Mouse (Mus musculus): ENCODE results near the gene 4931409K22Rik.

Gene 4931409K22Rik

DNA sequence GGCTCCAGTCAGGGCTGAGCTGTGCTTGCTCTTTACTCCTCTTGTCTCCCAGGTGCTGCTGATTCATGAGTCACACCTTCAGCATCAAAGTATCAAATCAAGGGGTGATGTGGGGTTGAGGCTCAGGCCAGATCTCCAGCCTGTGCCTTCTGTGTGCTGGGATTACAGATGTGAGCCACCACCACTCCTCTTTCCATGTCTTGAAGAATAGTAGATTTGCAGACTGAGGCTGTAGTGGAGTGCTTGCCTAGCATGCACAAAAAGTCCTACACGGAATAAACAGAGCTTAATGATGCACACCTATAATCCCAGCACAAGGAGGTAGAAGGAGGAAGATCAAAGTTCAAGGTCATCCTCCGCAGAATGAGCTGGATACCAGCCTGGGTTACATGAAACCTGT lies at the start of gene 4931409K22Rik:
Gene 4931409K22Rik (minus strand): TSS at position 101 of the 400 bp plus-strand sequence.
- no peak for DNase-seq (ENCODE audit: low spot score in 2 of 2)

DNA sequence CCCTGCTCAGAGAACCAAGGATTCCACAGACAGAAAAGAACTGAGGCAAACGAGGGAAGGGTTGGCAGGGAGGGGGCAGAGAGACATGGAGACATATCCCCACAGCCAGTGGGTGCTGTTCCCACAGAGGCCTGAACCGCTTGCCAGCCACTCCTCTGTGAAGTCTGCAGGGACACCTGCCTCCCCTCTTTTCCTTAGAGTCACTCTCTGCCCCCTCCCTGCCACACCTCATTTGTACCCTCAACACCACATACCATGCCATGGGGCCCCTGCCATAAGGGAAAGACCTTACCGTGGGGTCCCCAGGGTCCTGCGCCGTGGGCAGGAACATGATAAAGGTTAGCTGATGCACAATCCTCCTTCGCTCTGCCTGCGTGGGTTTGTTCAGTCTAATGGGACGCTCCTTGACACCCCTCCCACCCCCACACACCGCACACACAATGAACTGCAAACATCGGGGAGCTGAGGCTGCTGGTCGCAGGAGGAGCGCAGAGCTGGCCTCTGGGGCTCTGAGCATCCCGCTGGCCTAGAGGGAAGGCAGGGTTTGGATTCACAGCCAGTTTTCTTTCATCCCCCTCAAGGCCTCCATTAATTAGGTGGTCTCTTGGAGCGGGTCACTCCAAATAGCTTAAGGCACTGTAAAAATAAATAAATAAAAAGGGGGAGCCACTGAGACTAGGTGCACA lies 49.5 kb upstream of the 4931409K22Rik start:
- DNase-seq (ENCODE audit: low spot score in 2 of 2): no peak

DNA sequence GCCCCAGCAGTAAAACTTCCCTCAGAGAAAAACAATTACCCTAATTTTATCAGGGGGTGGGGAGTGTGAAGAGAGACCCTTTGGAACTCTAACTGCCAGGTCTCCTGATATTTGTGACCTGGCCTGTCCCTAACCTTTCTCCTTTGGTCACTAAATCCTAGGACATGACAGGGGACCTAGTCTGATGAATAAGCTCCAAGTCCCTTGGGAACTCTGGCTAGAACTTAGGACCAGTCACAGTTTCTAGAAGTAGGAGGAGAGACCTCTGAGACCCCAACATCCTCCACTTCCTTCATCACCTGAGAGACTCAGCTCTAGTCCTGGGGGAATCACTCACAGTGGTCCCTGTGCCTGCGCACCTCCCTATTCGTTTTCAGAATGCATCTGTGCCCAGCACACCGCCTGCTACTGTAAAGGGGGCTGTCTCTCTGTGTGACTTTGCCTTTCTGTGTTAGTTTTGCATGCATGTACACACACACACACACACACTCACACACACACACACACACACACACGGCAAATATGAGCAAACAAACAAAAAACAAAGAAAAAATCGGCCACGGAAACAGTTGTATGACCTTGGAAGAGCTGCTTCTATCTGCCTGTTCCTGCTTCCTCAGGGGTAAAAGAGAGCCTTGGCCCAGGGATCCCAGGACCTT lies 48.8 kb upstream of the 4931409K22Rik start:
- DNase-seq (ENCODE audit: low spot score in 2 of 2): no peak

DNA sequence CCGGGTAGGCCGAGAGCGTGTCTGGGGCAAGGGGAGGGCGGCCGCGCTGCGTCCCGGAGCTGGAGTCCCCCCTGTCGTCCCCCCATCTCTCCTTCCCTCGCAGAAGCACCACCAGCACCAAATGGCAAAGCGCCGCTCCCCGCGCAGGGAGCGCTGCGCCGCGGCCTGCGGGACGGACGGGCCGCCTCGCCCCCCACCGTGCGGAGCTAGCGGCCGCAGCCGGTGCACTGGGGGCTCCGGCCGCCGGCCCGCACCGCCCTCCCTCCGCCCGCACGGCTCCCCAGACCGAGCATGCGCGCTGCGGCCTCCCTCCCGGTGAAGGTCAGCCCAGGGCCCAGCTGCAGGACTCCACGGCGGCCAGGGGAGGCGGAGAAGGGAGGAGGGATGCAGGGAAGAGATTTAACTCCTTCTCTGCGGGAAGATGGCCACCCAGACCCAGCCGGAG lies 48.1 kb upstream of the 4931409K22Rik start:
- DNase-seq (ENCODE audit: low spot score in 2 of 2): no peak

DNA sequence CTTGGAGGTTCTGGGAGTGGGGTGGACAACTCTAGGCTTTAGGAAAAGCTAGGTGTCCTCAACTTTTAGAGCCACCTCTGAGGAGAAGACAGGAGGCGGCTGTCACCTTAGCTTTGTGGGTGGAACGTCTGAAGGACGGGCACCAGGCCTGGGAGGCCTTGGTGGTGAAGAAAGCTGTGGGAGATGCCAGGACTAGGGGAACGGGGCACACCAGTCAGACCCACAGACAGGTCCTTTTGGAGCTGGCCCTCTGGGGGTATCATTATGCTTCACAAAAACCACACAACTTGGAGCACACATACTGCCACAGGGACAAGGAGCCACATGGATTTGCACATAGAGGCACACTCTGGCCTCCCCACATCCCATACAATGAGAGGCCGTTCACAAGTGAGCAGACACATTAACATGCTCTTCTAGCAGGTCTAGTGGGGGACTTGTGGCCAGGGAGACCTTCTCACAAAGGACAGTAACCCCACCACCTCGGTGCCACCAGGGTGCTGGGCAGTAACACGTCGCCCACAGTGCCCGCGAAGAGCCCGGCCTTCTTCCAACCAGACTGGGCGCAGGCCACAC lies 47.6 kb upstream of the 4931409K22Rik start:
- no peak for DNase-seq (ENCODE audit: low spot score in 2 of 2)

DNA sequence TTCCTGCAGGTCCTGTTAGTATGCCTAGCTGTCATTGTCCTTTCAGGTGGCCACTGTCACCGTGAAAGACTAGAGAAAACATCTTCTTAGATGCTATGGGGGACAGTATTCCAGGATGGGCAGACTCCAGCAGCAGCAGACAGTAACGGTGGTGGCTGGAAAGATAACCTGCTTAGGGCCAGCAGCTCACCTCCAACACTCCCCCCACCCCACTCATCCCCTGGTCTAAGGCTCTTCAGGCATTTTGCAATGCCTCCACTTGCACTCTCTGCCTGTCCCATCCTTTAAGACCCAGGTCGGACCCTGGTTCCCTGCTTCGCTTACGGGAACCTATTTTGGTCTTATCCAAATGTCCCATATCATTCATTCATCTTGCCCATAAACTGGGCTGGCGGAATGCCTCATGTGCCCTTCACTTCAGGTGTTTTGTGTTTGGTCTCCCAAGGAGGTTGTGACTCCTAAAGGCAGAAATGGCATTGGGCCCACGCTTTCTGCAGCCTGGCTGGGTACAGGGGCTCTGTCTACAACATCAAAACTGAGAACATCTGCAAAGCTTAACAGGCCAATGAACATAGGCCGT lies 46.9 kb upstream of the 4931409K22Rik start:
- no peak for DNase-seq (ENCODE audit: low spot score in 2 of 2)

DNA sequence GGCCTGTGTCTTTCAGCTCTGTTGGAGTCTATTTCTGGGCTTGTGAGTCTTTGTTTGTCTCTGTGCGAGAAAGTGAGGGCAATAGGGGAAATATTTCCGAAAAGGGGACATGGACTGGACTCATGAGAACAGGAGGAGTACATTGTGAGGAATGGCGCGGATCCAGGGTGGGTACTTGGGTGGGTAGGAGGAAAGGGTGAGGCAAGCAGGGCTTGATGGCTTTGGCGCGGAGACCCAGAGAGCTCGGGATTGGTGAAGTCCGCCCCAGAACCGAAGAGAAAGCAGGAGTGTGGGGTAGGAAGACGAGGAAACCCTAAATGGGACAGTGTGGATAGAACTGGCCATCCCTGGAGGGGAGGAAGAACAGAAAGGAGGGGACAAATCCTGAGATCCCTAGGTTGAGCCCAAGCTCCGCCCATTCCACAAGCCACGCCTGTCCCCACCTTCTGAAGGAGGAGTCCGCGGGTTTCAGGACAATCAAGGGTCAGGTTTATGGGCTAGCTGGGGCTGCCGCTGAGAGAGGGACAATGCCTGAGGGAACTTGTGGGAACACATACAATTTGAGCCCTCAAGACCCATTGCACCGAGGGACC lies 46.2 kb upstream of the 4931409K22Rik start:
- DNase-seq (ENCODE audit: low spot score in 2 of 2): no peak

DNA sequence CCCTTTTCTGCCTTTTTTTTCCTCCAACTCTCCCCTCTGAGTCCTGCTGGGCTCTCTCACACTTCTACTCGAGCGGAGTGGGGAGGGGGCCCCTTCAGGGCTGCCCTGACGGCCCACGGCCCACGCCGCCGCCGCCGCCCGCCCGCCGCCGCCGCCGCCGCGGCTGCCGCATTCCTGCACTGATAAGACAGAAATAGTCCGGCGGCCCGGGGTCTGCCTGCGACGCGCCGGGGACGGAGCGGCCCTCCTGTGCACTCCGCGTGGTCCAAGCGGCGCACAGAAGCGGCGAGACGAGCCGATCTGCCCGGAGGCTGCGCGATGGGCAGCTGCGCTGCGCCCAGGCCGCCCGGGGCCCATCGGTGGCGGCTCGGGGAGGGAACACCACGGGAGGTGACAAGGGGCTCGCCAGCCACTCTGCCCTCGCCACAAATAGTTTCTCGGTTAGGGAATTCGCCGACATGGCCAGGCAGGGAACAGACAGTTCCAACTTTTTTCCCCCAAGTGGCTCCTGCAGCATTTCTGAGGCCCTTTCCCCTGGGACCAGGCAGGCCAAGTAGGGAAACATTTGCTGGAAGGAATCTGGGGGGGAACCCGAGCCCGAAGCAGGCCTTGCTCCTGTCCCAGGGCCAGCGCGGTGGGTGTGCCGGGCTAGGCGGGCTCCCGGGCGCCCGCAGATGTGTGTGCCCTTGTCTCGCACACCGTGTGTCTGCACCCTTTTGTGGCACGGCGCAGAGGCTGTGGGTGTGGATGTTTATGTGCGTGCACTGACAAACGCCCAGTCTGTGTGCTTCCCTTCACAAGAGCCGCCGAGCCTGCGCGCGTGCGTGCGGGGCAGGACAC lies 45.5 kb upstream of the 4931409K22Rik start:
- no peak for DNase-seq (ENCODE audit: low spot score in 2 of 2)

DNA sequence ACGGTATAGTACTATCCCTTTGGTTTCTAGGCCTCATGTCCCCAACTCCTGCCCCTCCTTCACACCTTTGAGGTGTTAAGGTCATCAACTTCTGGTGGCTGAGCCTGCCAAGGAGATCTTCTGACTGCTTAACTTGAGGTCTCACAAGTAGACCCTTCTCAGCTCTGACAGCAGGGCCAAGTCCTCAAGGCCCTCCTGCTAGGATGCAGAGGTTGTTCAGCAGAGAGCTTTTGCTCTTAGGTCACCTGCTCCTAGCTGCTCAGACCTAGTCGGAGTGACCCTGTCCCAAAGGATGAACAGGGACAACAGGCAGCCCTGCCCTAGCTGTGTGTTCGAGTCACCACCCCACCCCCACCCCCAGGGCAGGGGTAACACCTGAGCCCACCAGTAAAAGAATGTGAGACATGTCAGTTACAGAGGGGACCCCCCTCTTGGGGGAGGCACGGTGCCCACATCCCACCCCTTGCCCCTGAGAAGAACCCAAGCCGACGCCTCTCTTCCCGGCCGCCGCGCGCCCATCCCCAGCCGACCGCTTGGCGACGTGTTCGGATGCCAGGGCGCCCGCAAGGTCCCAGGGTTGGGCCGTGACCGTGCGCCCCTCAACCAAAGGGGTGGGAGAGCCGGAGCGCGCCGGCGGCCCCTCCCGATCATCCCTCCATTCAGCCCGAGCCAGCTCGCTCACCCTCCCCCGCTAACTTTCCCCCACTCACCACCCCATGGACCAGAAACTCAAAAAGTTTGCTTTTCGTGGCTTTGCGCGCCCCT lies 44.6 kb upstream of the 4931409K22Rik start:
- DNase-seq (ENCODE audit: low spot score in 2 of 2): no peak

DNA sequence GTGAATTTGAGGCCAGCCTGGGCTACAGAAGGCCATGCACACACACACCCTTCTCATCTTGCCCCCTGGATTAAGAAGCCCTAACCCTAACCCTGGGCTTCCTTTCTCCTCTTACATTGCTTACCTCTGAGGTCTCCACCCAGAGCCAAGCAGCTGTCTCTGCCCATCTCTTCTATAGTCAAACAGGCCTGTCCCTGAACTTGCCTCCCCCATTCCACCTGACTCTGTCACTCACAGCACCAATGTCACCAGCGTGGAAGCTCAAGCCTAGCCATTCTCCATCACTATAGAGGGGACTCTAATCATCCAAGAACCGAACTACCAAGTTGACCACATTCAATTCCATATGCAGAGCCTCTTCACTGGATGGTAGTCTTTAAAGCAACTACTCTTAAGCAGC lies 43.6 kb upstream of the 4931409K22Rik start:
- no peak for DNase-seq (ENCODE audit: low spot score in 2 of 2)

DNA sequence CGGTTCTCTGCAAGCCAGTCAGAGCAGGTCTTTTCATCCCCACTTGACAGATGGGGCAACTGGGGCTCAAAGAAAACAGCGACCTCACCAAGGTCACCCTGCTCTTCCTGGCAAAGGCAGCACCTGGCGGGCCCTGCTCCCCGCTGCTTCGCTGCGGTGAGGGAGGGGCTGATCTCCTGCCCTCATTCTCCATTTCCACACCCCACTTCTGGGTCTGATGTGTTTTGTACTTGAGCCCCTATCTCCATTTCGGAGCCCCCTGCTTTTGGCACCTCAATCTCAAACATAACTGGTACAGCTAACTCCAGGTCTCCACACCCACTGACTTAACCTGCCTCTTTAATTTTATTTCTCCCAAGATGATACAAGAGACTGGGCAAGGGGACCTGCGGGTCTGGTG lies 42.5 kb upstream of the 4931409K22Rik start:
- DNase-seq (ENCODE audit: low spot score in 2 of 2): no peak

DNA sequence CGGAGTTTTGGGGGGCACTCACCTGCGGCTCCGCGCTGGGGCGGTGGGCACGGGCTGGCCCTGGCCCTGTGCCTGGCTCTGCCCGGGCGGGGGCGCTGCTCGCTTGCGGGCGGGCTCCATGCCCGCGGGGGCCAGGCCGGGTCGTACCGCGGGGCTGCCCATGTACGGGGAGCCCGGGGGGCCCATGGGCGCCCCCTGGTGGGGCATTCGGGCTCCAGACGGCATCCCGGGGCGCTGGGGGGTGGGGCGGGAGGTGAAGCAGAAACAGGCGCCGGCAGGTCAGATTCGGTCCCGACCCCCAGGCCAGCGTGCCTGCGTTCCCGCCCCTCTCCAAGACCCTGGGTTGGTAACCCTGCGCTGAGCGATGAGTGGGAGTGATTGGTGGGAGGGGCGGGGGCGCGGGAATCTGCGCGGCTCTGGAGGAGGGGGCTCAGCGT lies 42.0 kb upstream of the 4931409K22Rik start:
- DNase-seq (ENCODE audit: low spot score in 2 of 2): peak in 1 of 2 experiments; percentile 69

DNA sequence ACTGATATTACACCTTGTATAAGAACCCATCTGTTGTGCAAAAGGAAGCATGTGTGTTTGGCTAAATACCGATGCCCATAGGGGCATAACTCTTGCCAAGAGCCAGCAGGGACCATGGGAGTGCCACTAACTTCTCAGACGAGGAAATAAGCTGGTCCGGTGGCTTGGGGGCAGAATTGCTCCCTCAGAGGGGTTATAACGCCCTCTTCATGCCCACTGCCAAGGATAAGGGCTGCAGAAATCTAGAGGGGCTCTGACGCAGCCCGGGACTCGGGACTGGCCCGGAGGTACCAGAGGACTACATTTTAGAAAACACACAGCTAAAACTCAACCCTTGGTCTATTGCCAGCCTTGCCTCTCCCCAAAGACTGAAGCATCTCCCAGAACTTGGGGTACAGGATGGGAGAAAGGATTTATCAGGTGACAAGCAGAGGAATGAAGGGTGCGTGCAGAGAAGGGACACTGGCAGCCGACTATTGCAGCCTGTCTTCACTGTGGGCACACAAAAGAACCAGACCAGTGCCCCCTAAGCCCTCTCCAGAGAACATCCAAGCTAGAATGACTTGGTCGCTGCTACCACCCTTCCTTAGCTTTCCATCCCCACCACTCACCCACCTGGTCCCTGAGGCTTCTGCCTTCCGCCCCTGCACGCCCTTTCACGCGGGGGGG lies 41.4 kb upstream of the 4931409K22Rik start:
- no peak for DNase-seq (ENCODE audit: low spot score in 2 of 2)

DNA sequence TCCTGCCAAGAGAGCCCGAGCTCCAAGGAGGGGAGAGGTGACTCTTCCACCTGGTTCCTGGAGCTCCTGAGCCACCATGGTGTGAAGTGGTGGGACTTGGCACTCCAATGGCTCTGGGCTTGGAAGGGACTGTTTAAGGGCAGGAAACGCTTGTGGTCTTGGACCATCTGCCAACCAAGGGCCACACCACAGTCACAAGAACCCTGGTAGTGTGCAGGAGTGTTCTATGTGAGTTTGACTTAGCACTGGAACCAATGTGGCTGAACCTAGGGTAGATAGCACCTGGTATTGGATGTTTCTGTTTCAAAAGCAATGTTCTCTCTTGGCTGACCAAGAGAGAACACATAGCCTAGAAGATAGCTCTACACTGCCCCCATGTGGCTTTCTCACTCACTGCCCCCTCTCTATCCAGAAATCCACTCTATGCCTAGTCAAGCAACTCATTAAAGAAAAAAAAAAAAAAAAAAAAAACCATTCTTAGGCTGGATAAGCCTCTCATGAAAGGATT lies 40.7 kb upstream of the 4931409K22Rik start:
- peak; percentile 46 to 80 for DNase-seq (ENCODE audit: low spot score in 2 of 2)

DNA sequence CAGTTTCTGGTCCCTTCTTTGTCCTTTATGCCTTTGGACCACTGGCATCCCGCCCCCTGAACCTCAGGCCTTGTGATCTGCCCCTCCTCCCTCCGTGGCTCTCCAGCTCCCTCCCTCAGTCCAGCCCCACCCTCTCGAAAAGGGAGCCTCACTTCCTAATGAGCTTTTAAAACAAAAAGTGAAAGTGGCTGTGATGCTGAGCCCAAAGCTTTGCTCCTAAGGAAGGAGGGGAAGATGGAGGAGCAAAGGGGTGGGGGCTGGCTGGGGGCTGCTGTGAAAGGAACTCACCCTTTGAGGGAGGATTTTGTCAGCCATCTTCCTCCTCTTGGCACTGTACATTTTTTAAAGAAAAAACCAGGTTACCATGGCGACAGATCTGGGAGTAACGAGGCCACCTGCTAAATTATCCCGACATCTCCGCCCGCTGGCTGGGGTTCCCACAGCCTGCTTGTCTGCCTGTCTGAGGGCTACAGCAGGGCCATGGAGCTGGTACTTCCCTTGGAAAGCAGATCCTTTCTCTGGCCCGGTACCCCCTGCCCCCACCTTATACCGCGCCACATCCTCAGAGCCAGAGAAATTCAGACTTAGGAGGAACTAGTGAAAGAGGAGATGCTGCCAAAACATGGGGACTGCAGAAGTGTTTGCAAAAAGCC lies 40.0 kb upstream of the 4931409K22Rik start:
- DNase-seq (ENCODE audit: low spot score in 2 of 2): no peak

DNA sequence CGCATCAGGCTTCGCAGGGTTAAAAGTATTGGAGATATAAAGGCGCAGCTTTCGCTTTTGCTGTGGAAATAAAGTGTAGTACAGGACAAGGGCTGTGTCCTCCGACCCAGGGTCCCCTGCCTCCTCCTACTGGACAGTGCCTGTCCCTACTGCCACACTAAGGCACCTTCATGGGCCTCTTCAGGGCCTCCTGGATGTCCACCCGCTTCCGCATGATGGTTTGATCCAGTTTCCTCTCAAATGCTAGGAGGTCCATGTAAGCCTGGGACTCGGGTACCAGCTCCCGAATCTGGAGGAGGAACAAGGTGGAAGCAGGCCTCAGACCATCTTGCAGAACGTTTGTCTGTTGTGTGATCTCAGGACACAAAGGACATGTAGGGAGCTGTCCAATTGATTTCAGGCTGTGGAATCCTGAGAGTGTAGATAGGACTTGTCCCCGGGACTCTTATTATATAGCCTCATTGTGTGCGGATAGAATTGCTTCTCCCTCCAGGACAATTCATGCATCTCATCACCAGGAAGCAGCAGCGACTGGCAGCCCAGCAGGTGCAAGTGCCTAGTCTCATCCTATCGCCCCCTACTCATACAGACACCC lies 39.3 kb upstream of the 4931409K22Rik start:
- DNase-seq (ENCODE audit: low spot score in 2 of 2): no peak

DNA sequence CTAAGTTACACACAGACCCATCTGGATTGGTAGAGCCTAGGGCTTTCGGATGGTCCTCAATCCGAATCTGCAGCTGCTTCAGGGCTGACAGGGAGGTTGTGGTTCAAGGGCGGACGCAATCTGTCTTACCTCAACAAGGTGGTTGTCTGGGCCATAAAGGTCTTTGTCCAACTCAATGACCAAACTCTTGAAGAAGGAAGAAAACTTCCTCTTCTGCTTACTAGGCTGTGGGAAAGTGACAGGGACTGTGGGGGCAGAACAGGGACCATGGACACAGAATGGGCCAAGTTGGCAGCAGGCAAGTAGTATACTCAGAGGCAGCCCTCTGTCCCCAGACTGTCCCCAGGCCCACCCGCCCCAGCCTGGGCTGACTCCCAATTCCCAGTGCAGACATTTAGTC lies 38.7 kb upstream of the 4931409K22Rik start:
- DNase-seq (ENCODE audit: low spot score in 2 of 2): no peak

DNA sequence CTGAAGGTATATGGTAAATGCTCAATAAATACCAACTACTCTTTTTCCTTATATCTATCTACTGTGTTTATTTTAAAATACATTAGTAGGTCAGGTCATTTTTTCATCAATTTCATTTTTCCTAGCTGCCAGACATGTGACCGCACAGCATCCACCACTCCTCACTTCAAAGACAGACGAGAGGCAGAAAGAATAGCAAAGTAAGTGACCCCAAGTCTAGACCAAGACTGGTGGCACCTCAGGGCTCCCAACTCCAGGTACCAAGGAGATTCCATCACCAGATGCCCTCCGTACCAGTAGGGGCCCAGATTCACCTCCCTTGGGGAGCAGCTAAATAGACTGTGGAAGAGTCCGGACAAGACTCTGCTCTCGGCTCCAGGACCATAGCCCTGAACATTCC lies 37.7 kb upstream of the 4931409K22Rik start:
- DNase-seq (ENCODE audit: low spot score in 2 of 2): no peak

DNA sequence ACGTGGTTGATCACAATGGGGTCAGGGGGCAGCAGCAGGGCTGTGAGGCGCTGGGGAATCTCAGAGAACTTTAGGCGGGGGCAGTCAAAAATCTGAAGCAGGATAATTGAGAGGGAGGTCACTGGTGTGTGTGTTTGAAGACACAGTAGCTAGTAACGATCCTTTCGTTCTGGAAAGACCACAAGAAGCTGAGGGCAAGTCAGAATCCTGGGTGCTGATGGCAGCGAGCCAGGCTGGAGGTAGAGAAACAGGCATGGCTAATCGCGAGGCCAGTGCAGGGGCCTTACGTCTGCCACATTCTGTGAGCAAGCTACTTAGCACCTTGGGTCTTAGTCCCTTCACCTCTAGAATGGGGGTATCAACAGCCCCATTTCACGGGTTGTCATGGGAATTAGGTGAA lies 37.3 kb upstream of the 4931409K22Rik start:
- DNase-seq (ENCODE audit: low spot score in 2 of 2): no peak
